Mouse (Mus musculus) c-Kit-positive CD71-positive TER-119-negative erythroid progenitor cells, embryonic 14.5 days (primary cell): Measurements from ENCODE around the gene Mms19.

Experiments
- DNase-seq: peaks from one replicate; pipeline ENCODE4 v3.0.0-alpha.2; 2013; ENCODE audit warnings: low read depth

The Mms19 gene

GRCm38 (mm10) chr19:41998770-41999548, 18.0 kb upstream of the Mms19 start:
- DNase-seq, result no peak

DNA sequence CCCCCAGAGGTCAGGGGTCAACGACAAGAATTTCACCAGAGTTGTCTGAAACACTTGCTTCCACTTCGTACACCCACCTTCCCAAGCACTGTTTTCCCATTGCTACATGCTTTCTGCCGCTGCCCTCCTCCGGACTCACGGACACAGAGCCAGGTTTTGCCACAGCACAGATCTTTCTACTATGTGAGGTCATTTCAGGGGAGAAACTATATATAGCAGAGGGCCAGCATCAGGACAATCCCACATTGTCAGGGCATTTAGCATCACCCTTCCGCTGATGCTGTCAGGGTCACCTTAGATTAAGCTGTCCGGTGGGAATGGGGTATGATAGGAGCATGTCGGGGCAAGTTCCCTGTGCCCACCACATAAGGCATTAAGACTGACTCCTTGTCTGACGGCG, 16.1 kb upstream of the Mms19 start:
- no peak for DNase-seq

DNA sequence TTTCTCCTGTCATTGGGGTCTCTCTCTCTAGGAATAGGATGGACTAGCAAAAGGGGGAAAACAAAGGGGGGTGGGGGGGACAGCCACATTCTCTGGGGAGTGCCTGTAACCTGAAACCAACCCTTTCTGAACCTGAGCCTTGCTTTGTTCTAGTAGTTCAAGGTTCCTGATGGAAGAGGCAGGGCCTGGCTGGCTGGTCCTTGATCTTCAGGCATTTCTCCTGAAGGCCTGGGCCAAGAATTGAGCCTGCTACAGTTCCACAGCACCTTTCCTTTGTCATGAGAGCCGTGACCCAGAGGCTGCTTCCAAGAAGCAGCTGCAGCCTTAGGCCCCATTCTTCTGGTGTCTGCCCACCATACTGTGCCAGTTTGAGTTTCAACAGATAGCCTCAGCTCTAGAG, 14.5 kb upstream of the Mms19 start:
- no peak for DNase-seq

GRCm38 (mm10) chr19:41994023-41994422, 13.1 kb upstream of the Mms19 start:
- no peak for DNase-seq

DNA sequence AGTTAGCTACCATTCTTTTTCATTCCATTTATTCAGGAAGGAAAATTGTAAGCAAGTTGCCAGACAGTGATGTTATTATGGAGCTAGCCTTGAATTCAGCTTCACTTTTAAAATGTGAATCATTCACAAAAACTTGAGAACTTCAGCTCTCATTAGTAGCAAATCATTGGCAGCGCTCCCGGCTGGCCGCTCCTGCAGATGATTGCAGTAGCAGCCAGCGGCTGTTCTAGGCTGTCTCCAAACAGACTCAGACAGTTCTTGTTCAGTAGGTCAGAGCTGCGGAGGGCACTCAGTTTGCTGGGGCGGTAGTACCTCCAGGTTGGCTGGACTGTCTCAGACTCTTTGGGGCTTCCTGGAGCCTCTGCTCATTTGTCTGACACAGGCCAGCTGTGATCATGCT, 12.5 kb upstream of the Mms19 start:
- DNase-seq, result no peak

DNA sequence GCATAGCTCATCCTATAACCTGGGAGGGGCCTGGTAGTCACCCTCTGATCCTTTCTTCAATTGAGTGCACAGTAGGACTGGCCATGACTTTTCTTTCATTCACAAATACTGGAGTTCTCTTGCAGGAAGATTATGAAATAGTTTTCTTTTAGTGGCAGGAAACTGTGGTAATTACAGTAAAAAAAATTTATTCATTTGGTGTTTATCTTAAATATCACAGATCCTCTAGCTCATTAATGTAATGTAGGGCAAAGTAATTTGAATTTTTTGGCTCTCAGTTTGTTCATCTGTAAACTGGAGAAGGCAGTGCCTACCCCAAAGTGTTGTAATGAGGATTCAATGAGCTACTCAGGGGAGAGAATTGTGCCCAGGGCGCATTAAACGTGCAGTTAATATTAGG, 12.0 kb upstream of the Mms19 start:
- no peak for DNase-seq

DNA sequence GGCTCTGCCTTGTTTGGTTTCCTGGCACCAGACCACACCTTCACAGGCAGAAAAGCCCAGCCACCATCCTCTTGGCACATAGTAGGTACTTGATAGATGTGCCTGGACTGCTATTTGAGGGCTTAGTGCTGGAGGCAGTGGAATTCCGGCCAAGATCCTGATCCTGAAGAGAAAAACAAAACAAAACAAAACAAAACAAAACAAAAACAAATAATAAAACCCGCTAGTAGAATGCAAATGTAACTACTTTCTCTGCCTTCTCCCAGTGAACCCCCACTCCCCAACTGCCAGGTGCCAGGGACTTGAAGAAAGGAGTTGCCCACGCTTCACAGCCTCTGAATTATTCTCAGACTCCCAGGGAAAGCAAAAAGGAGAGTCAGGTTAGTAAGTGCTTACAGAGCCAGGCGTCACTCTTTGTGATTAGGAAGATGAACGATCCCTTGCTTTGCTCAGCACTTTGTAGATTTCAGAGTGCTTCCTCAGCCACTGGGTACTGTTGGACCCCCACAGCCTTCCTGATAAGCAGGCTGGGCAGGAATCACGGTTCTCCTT, 11.0 kb upstream of the Mms19 start:
- no peak for DNase-seq

DNA sequence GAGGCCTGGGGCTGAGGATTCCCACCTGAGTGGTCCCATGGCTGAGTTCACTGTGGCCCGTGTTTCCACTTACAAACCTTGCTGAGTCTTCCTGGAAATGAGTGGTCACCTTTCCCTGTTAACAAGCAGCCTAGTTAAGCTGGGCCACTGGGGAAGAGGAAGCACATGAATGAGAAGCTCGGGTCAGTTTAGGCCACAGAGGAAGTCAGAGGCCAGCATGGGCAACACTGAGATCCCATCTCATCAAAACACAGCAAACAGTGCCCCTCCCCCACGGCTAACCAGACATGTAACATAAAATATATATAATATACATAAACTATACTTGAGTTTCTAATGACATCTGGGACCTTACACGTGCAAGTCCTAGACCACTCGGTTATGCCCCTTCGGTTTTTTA, 8.9 kb upstream of the Mms19 start:
- no peak for DNase-seq

GRCm38 (mm10) chr19:41987206-41987605, 6.2 kb upstream of the Mms19 start:
- no peak for DNase-seq

DNA sequence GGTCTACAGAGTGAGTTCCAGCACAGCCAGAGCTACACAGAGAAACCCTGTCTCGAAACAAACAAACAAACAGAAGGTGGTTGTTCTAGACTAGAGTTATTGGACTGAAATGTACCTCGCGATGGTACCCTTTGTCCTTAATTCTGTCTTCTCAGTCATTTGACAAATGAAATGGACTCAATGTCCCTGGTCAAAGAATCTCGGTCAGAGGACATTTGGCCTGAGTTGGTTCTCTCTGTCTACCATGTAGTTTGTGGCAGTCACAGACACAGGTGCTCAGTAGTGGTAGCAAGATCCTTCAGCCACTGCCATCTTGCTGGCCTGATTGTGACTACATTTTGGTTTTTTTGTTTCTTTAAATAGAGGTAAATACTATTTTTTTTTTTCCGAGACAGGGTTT, 5.0 kb upstream of the Mms19 start:
- no peak for DNase-seq

GRCm38 (mm10) chr19:41982791-41983150, 1.8 kb upstream of the Mms19 start:
- no peak for DNase-seq

- DNase-seq, result no peak
Observed at GRCm38 (mm10) chr19:41981931-41982790, 1.2 kb upstream of the Mms19 start.

GRCm38 (mm10) chr19:41981595-41981927, 604 bp upstream of the Mms19 start, which contains the start of gene Ubtd1:
Ubtd1 (plus strand) TSS chr19:41981763.
- no peak for DNase-seq

- peak; percentile 49 for DNase-seq
Observed at GRCm38 (mm10) chr19:41980422-41980818, 537 bp downstream of the Mms19 start.

- no peak for DNase-seq
Observed at GRCm38 (mm10) chr19:41973891-41974794, 6.8 kb downstream of the Mms19 start.

DNA sequence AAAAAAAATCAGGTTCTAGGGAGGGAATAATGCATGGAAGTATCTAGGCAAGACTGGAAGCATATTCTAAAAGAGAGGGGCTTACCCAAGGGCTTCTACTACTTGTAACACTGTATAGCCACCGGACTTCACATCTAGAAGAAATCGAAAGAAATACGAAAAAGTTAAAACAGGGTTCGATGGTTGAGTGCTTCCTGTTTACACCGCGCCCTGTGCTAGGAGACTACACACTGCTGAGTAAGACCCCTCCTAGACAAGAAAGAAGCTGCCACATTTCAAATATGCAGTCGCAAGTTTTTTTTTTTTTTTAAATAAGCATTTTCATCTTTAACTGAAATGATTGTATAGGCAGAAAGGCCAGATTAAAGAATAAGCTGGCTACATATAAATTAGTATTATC, 11.3 kb downstream of the Mms19 start:
- DNase-seq, result no peak

- no peak for DNase-seq
Observed at GRCm38 (mm10) chr19:41953574-41953973, 27.4 kb downstream of the Mms19 start.

GRCm38 (mm10) chr19:41952287-41952686, 28.7 kb downstream of the Mms19 start:
- no peak for DNase-seq

DNA sequence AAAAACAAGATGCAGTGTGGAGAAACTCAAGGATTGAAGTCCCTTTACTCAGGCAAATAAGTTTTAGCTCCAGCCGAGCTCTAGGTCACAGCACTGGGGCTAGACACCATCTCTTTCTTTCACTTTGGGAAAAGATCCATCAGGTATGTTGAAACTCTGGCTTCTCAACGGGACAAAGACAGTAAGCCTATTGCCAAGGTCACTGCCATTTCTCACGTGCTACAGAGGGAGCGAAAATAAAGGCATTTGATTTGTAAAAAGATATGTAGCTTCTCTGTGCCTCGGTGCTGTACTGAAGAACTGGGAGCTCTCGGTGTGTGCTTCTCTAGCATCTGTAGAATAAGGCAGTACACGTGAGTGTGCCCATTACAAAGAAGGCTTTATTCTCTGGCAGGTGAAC, 37.1 kb downstream of the Mms19 start:
- DNase-seq, result no peak

DNA sequence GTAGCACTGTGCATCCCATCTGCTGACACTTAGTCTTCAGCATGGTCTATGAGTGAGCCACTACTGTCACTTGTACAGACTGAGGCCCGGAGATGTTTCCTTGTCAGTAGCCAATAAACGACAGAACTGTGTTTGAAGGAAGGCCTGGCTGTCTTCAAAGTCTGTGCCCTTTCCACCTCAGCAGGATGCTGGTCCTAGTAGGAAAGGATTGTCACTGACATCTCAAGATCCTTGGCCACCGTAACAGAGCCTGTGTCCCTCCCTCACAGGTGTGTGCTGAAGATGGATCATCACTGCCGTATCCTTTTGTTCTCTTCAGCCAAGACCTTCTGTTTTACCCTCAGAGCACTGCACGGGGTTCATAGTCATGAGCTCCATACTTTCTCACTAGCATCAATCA, 42.4 kb downstream of the Mms19 start:
- no peak for DNase-seq

- DNase-seq, result no peak
Observed at GRCm38 (mm10) chr19:41935921-41936320, 45.0 kb downstream of the Mms19 start.

- DNase-seq, result peak; percentile 35
Observed at GRCm38 (mm10) chr19:41934124-41934523, 46.8 kb downstream of the Mms19 start.
